Comparison of ENCODE assay signal across 11 mouse cellular contexts in genomic region chr6:149173831-149174625, GRCm38 (mm10). TPM values are rescaled to one million over a fixed set of nuclear protein-coding genes. Genes with fewer than 3 reads are reported as not detected.
DNase-seq lines count a peak whose midpoint lies in the region; ATAC-seq and TF ChIP-seq lines count a peak whose summit lies in the region.
"Had no signal": no experiment of that assay in that cellular context is flagged by ENCODE, and none has a peak within 500 bp of the region (broad histone marks: within the 10 kb centered on the region; RNA-seq: fewer than 3 reads in every experiment).

No protein-coding gene starts in this region.

- WGBS in lung, postnatal 0 days, result 56% methylated on average over 4 of the region's 4 CpGs

- intact Hi-C loops in gastrocnemius, adult 2 months (cut with DNase I), result no loop called here

- peaks cover 22% of the 10 kb centered on the region; the same call in 1 of the 2 replicates for H3K36me3 ChIP-seq in lung, postnatal 0 days (ENCODE audit: insufficient read depth, low read length)

- no peak overlapping the region for H3K9ac ChIP-seq in lung, postnatal 0 days (replicated peaks; ENCODE audit: low read depth)

- H3K4me1 ChIP-seq in lung, postnatal 0 days (ENCODE audit: insufficient read depth, low read depth, low read length), result no peaks in the 10 kb centered on the region

- H3K4me2 ChIP-seq in lung, postnatal 0 days (replicated peaks; ENCODE audit: low read depth, low read length), result no peak overlapping the region

- no peak overlapping the region for H3K4me3 ChIP-seq in gastrocnemius, adult 2 months
- no peak overlapping the region for H3K4me3 ChIP-seq in lung, postnatal 0 days (ENCODE audit: low read depth, low read length)

- no peak for TF ChIP-seq CTCF in gastrocnemius, adult 2 months (IDR thresholded peaks at IDR 0.05)
- TF ChIP-seq CTCF in lung, postnatal 0 days (IDR thresholded peaks at IDR 0.05), result no peak

- TF ChIP-seq EP300 in lung, postnatal 0 days (IDR thresholded peaks at IDR 0.05), result no peak

- H3K27ac ChIP-seq in gastrocnemius, adult 2 months, result 0 out of 2 replicates have a peak overlapping the region, but pooled peaks have one; percentile 4
- H3K27ac ChIP-seq in lung, postnatal 0 days (ENCODE audit: low read length), result 0 out of 2 replicates have a peak overlapping the region, but pooled peaks have one; percentile 12

- DNase-seq in gastrocnemius, adult 2 months, result no peak
- DNase-seq in gastrocnemius, postnatal 25 days, result no peak
- no peak for DNase-seq in lung, postnatal 0 days (ENCODE audit: low spot score)
- DNase-seq in lung, adult 18-20 months, result no peak
- DNase-seq in heart, adult 8-10 months (ENCODE audit: low spot score), result peak; percentile 38
- peak; percentile 35 for DNase-seq in lung, postnatal 36 days
- no peak for DNase-seq in frontal cortex, postnatal 36 days (ENCODE audit: low spot score in 2 of 2)
- DNase-seq in layer of hippocampus, adult 11-12 months (ENCODE audit: low spot score), result no peak
- DNase-seq: spleen, adult 18-20 months; thymus, postnatal 36 days had no signal

- H3K27me3 ChIP-seq in lung, postnatal 0 days (replicated peaks; ENCODE audit: insufficient read depth, low read length), result no peaks in the 10 kb centered on the region

- H3K9me3 ChIP-seq in lung, postnatal 0 days (ENCODE audit: low read length), result no peaks in the 10 kb centered on the region; the same call in 1 of the 2 replicates

- ATAC-seq in lung, postnatal 0 days, result no peak

RNA-seq across cellular contexts. Expression of gene Amn1, which starts 14.5 kb away (rescaled TPM):
- 10 to 100 TPM; 12.5 to 16.2 TPM for total RNA-seq in gastrocnemius, adult 2 months (2021)
- 10 to 100 TPM; 11.4 to 11.6 TPM for total RNA-seq in gastrocnemius, postnatal 25 days (2021)
- 26.0 and 31.9 TPM in 2 replicates for polyA plus RNA-seq in lung, postnatal 0 days (2015; fragmentation: Nextera tagmentation; extraction: Ambion mirVana)
- total RNA-seq in heart, adult 8-10 months (2022), result 10 to 100 TPM; 16.9 to 17.8 (median 17.6) TPM

RNA-seq across cellular contexts. Expression of gene Etfbkmt, which starts 34.4 kb away (rescaled TPM):
- 10 to 100 TPM; 13.7 to 14.8 TPM for total RNA-seq in gastrocnemius, adult 2 months (2021)
- 10 to 100 TPM in 1 of 2 experiments, 1 to 10 TPM in 1; 7.7 to 11.1 TPM for total RNA-seq in gastrocnemius, postnatal 25 days (2021)
- 24.3 and 26.2 TPM in 2 replicates for polyA plus RNA-seq in lung, postnatal 0 days (2015; fragmentation: Nextera tagmentation; extraction: Ambion mirVana)
- 10 to 100 TPM; 22.4 to 38.4 (median 26.6) TPM for total RNA-seq in heart, adult 8-10 months (2022)

RNA-seq across cellular contexts. Expression of gene Gm10203, which starts 44.1 kb away (rescaled TPM):
- total RNA-seq in gastrocnemius, adult 2 months (2021), result not detected
- not detected for total RNA-seq in gastrocnemius, postnatal 25 days (2021)
- not detected in 2 replicates for polyA plus RNA-seq in lung, postnatal 0 days (2015; fragmentation: Nextera tagmentation; extraction: Ambion mirVana)
- not detected for total RNA-seq in heart, adult 8-10 months (2022)
- polyA plus RNA-seq: neural tube, embryonic 11.5 days had no signal

Comparison
In these comparisons a context has a peak if more than half of its experiments do, and no peak if none do; other contexts are left out.
1. DNase-seq: peak in heart, adult 8-10 months (single experiment) and lung, postnatal 36 days (single experiment); none in gastrocnemius, adult 2 months (single experiment), gastrocnemius, postnatal 25 days (single experiment), lung, postnatal 0 days (single experiment), lung, adult 18-20 months (0 of 2), frontal cortex, postnatal 36 days (0 of 2) and layer of hippocampus, adult 11-12 months (single experiment).